Mouse (Mus musculus) bone marrow, adult 2 months (tissue): ENCODE results near the gene AI467606.

ENCODE experiments used
- CTCF ChIP-seq: fragments of 200-500 bp; IDR thresholded peaks from 2 replicates; pipeline ENCODE4 v1.5.1; 2011; ENCODE audit warnings: low read length, control low read depth; ENCODE audit not compliant: control insufficient read depth, insufficient read depth
- POLR2A ChIP-seq: fragments of 200-500 bp; IDR thresholded peaks from 2 replicates; pipeline ENCODE4 v1.6.1; 2011; ENCODE audit warnings: low read depth, mild to moderate bottlenecking, control low read depth, low read length, borderline replicate concordance; ENCODE audit not compliant: control insufficient read depth

- no peak for TF ChIP-seq CTCF
- TF ChIP-seq POLR2A: no peak
Measured at GRCm38 (mm10) chr7:127113614-127114259, 22.6 kb downstream of the AI467606 start.
